Mouse (Mus musculus): ENCODE measurements around the gene Slco3a1. TPM values are rescaled to one million over a fixed set of nuclear protein-coding genes. Genes with fewer than 3 reads are reported as not detected.

Slco3a1 gene
- polyA plus RNA-seq, 2 experiments = 0.69 to 1.1 TPM

- H3K4me1 ChIP-seq (replicated peaks; ENCODE audit: control insufficient read depth in 2 of 2, insufficient read depth in 2 of 2, low read length in 1 of 2) = no peaks in the 10 kb centered on the region
- 77% methylated on average over 6 of the region's 6 CpGs for WGBS (ENCODE audit: insufficient replicate concordance)
- TF ChIP-seq CTCF (IDR thresholded peaks at IDR 0.05; ENCODE audit: low read depth) (no peak), EP300 (IDR thresholded peaks at IDR 0.05; ENCODE audit: low read depth) (no peak)
- no peak overlapping the region for H3K27ac ChIP-seq
- DNase-seq (ENCODE audit: low read depth in 3 of 3, low spot score in 3 of 3) = no peak
- ATAC-seq (ENCODE audit: insufficient read depth) = no peak
- H3K4me2 ChIP-seq (ENCODE audit: low read depth) = no peak overlapping the region
- H3K27me3 ChIP-seq (ENCODE audit: control insufficient read depth, insufficient read depth, low read length) = no peaks in the 10 kb centered on the region
- no peaks in the 10 kb centered on the region for H3K9me3 ChIP-seq (ENCODE audit: control insufficient read depth, low read length)
- no peaks in the 10 kb centered on the region for H3K36me3 ChIP-seq (replicated peaks; ENCODE audit: control insufficient read depth, insufficient read depth, low read depth)
- H3K4me3 ChIP-seq (ENCODE audit: insufficient read depth in 1 of 2, low read depth in 2 of 2, low read length in 2 of 2) = no peak overlapping the region
- no peak overlapping the region for H3K9ac ChIP-seq (replicated peaks)
Observed at GRCm38 (mm10) chr7:74313279-74314105, 241.1 kb downstream of the Slco3a1 start.

GRCm38 (mm10) chr7:74311536-74311935 is 243.0 kb downstream of the Slco3a1 start:
- Histone ChIP-seq H3K27ac (no peak overlapping the region), H3K4me2 (ENCODE audit: low read depth) (no peak overlapping the region), H3K9ac (replicated peaks) (no peak overlapping the region), H3K9me3 (ENCODE audit: control insufficient read depth, low read length) (no peaks in the 10 kb centered on the region), H3K4me1 (replicated peaks; ENCODE audit: control insufficient read depth in 2 of 2, insufficient read depth in 2 of 2, low read length in 1 of 2) (no peaks in the 10 kb centered on the region), H3K4me3 (ENCODE audit: insufficient read depth in 1 of 2, low read depth in 2 of 2, low read length in 2 of 2) (no peak overlapping the region), H3K36me3 (replicated peaks; ENCODE audit: control insufficient read depth, insufficient read depth, low read depth) (no peaks in the 10 kb centered on the region), H3K27me3 (ENCODE audit: control insufficient read depth, insufficient read depth, low read length) (no peaks in the 10 kb centered on the region)
- ATAC-seq (ENCODE audit: insufficient read depth) (no peak), DNase-seq (ENCODE audit: low read depth in 3 of 3, low spot score in 3 of 3) (no peak)
- 45% methylated on average over 4 of the region's 4 CpGs for WGBS (ENCODE audit: insufficient replicate concordance)
- TF ChIP-seq EP300 (IDR thresholded peaks at IDR 0.05; ENCODE audit: low read depth) (no peak), CTCF (IDR thresholded peaks at IDR 0.05; ENCODE audit: low read depth) (no peak)

GRCm38 (mm10) chr7:74303611-74304300 is 250.8 kb downstream of the Slco3a1 start:
- H3K4me2 ChIP-seq (ENCODE audit: low read depth) = no peak overlapping the region
- no peak for TF ChIP-seq EP300 (IDR thresholded peaks at IDR 0.05; ENCODE audit: low read depth)
- H3K27ac ChIP-seq = no peak overlapping the region
- WGBS (ENCODE audit: insufficient replicate concordance) = 65% methylated on average over 14 of the region's 14 CpGs
- no peak overlapping the region for H3K4me3 ChIP-seq (ENCODE audit: insufficient read depth in 1 of 2, low read depth in 2 of 2, low read length in 2 of 2)
- H3K9ac ChIP-seq (replicated peaks) = no peak overlapping the region
- no peaks in the 10 kb centered on the region for H3K27me3 ChIP-seq (ENCODE audit: control insufficient read depth, insufficient read depth, low read length)
- no peaks in the 10 kb centered on the region for H3K4me1 ChIP-seq (replicated peaks; ENCODE audit: control insufficient read depth in 2 of 2, insufficient read depth in 2 of 2, low read length in 1 of 2)
- no peaks in the 10 kb centered on the region for H3K9me3 ChIP-seq (ENCODE audit: control insufficient read depth, low read length)
- no peaks in the 10 kb centered on the region for H3K36me3 ChIP-seq (replicated peaks; ENCODE audit: control insufficient read depth, insufficient read depth, low read depth)
- DNase-seq (ENCODE audit: low read depth in 3 of 3, low spot score in 3 of 3) (no peak), ATAC-seq (ENCODE audit: insufficient read depth) (no peak)

GRCm38 (mm10) chr7:74303081-74303480 is 251.5 kb downstream of the Slco3a1 start:
- ATAC-seq (ENCODE audit: insufficient read depth) = no peak
- Histone ChIP-seq H3K4me1 (replicated peaks; ENCODE audit: control insufficient read depth in 2 of 2, insufficient read depth in 2 of 2, low read length in 1 of 2) (no peaks in the 10 kb centered on the region), H3K4me2 (ENCODE audit: low read depth) (no peak overlapping the region), H3K27me3 (ENCODE audit: control insufficient read depth, insufficient read depth, low read length) (no peaks in the 10 kb centered on the region), H3K9me3 (ENCODE audit: control insufficient read depth, low read length) (no peaks in the 10 kb centered on the region), H3K27ac (no peak overlapping the region), H3K9ac (replicated peaks) (no peak overlapping the region), H3K36me3 (replicated peaks; ENCODE audit: control insufficient read depth, insufficient read depth, low read depth) (no peaks in the 10 kb centered on the region), H3K4me3 (ENCODE audit: insufficient read depth in 1 of 2, low read depth in 2 of 2, low read length in 2 of 2) (no peak overlapping the region)
- DNase-seq (ENCODE audit: low read depth in 3 of 3, low spot score in 3 of 3) = no peak
- TF ChIP-seq EP300 (IDR thresholded peaks at IDR 0.05; ENCODE audit: low read depth) = no peak
- no peak for TF ChIP-seq CTCF (IDR thresholded peaks at IDR 0.05; ENCODE audit: low read depth)
- 54% methylated on average over 5 of the region's 5 CpGs for WGBS (ENCODE audit: insufficient replicate concordance)

GRCm38 (mm10) chr7:74286531-74286930 is 268.0 kb downstream of the Slco3a1 start:
- Histone ChIP-seq H3K9ac (replicated peaks) (no peak overlapping the region), H3K27ac (no peak overlapping the region), H3K4me2 (ENCODE audit: low read depth) (no peak overlapping the region), H3K36me3 (replicated peaks; ENCODE audit: control insufficient read depth, insufficient read depth, low read depth) (no peaks in the 10 kb centered on the region), H3K9me3 (ENCODE audit: control insufficient read depth, low read length) (no peaks in the 10 kb centered on the region), H3K4me3 (ENCODE audit: insufficient read depth in 1 of 2, low read depth in 2 of 2, low read length in 2 of 2) (no peak overlapping the region), H3K4me1 (replicated peaks; ENCODE audit: control insufficient read depth in 2 of 2, insufficient read depth in 2 of 2, low read length in 1 of 2) (no peaks in the 10 kb centered on the region), H3K27me3 (ENCODE audit: control insufficient read depth, insufficient read depth, low read length) (no peaks in the 10 kb centered on the region)
- WGBS (ENCODE audit: insufficient replicate concordance) = 61% methylated on average over 4 of the region's 4 CpGs
- ATAC-seq (ENCODE audit: insufficient read depth) = no peak
- TF ChIP-seq EP300 (IDR thresholded peaks at IDR 0.05; ENCODE audit: low read depth) = no peak
- no peak for TF ChIP-seq CTCF (IDR thresholded peaks at IDR 0.05; ENCODE audit: low read depth)
- no peak for DNase-seq (ENCODE audit: low read depth in 3 of 3, low spot score in 3 of 3)
